Mouse (Mus musculus) lung, embryonic 15.5 days (tissue): Measurements from ENCODE around the gene Psmc5. TPM values are rescaled to one million over a fixed set of nuclear protein-coding genes. Genes with fewer than 3 reads are reported as not detected.
"Not testable (repeated sequence)": the region's sequence is repeated elsewhere in the genome, so short reads cannot be mapped to it uniquely, and the experiment has no call there.

Source experiments
- ATAC-seq: fragments of 200-750 bp; cut with Nextera tagmentation; 2 replicates; pipeline ENCODE4 v1.8.0; 2017; ENCODE audit warnings: moderate number of reproducible peaks, borderline replicate concordance; ENCODE audit not compliant: low FRiP score, low TSS enrichment; ENCODE audit errors: extremely low read depth
- H3K27ac ChIP-seq: fragments of 300-500 bp; sonication (generic); 2 replicates; pipeline ENCODE4 v1.5.1; 2015; ENCODE audit warnings: moderate library complexity, mild to moderate bottlenecking, inconsistent platforms
- H3K27me3 ChIP-seq: fragments of 300-500 bp; sonication (generic); 2 replicates; pipeline ENCODE4 v1.6.1; 2015; ENCODE audit warnings: inconsistent platforms
- H3K36me3 ChIP-seq: fragments of 300-500 bp; sonication (generic); 2 replicates; pipeline ENCODE4 v1.6.1; 2015; ENCODE audit warnings: inconsistent platforms
- H3K4me1 ChIP-seq: fragments of 300-500 bp; sonication (generic); 2 replicates; pipeline ENCODE4 v1.6.1; 2015; ENCODE audit warnings: inconsistent platforms
- H3K4me2 ChIP-seq: fragments of 300-500 bp; sonication (generic); 2 replicates; pipeline ENCODE4 v1.6.1; 2015; ENCODE audit warnings: inconsistent platforms, mild to moderate bottlenecking, moderate library complexity
- H3K4me3 ChIP-seq: fragments of 300-500 bp; sonication (generic); 2 replicates; pipeline ENCODE4 v1.5.1; 2015; ENCODE audit warnings: mild to moderate bottlenecking, inconsistent platforms
- H3K9ac ChIP-seq: fragments of 300-500 bp; sonication (generic); 2 replicates; pipeline ENCODE4 v1.6.1; 2015; ENCODE audit warnings: inconsistent platforms
- H3K9me3 ChIP-seq: fragments of 300-500 bp; sonication (generic); 2 replicates; pipeline ENCODE4 v1.6.1; 2016; ENCODE audit warnings: inconsistent platforms
- WGBS: fragments of 180-500 bp; shearing (Covaris S2); methylation state at CpG from one replicate; pipeline ENCODE4 v1.1.7; 2015; 5-methylcytosine and 5-hydroxymethylcytosine counted together
- polyA plus RNA-seq: library from polyadenylated mRNA; unstranded; fragments of >200 nt; fragmentation: Nextera tagmentation; extraction: Ambion mirVana; gene quantifications from 2 replicates; pipeline ENCODE4 v1.2.1, GENCODE M21; 2015

Gene Psmc5
- polyA plus RNA-seq, result 271 and 275 TPM in 2 replicates

DNA sequence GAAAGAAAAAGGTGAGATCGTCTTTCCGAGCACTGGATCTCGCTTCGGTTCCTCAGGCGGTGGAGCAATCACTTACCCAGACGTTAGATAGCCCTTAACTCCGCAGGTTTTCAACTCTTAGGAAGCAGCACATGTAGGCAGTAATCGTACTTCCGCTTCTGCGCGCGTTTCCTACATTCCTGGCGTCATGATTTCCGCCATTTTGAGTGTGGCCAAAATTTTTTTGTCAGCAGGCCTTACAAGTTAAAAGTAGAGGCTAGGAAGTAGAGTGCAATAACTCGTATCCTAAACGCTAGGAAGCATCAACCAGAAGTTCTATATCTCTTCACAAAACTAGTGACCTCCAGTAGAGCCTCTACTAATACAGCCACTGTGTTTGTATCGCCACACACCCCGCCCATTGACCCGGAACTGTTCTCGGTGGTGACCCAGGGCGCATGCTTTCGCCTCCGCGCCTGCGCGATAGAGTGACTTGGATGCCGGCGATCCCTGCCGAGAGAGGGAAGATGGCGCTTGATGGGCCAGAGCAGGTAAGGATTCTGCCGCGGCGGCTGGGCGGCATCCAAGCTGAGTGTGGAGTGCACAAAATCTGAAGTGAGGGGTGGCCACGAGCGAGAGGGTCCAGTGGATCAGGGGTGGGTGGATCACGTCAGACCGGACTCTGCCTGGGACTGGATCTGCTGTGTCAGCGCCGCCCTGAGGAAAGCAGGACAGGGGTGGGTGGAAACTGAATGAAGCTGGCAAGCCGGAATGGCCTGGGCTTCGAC is at the start of gene Psmc5, which contains the start of gene Ftsj3:
Gene Psmc5 (plus strand): TSS at position 470 of the 767 bp plus-strand sequence.
Gene Ftsj3 (minus strand): TSS at position 395 of the 767 bp plus-strand sequence.
- H3K4me3 ChIP-seq, result peak within 1 kb of the TSS; percentile 69
- peak within 1 kb of the TSS; percentile 70 for H3K4me2 ChIP-seq
- H3K9me3 ChIP-seq, result no peaks in the 10 kb centered on the region
- H3K4me1 ChIP-seq, result peaks cover 20% of the 10 kb centered on the region
- H3K36me3 ChIP-seq, result peaks cover 50% of the 10 kb centered on the region
- WGBS, result 1% methylated on average over 42 of the region's 42 CpGs
- peak within 1 kb of the TSS; percentile 82 for H3K9ac ChIP-seq
- no peaks in the 10 kb centered on the region for H3K27me3 ChIP-seq
- peak within 1 kb of the TSS; percentile 71 for H3K27ac ChIP-seq
- ATAC-seq, result peak; percentile 92

DNA sequence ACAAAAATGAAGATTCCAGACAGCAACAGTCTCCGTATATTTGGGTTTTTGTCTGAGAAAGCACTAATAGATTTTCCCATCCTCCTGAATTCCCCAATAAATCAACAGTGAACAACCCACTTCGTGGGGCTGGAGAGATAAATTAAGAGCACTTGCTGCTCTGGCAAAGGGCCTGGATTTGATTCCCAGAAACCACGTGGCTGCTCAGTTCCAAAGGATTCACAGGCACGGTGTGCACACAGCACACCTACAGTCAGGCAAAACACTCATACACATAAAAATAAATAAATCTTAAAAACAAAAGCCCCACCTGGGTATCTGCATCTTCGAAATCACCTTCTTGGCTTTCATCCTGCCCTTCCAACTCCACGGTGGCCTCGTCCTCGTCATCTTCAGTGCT is 43.2 kb upstream of the Psmc5 start:
- WGBS, result 86% methylated on average over 8 of the region's 8 CpGs
- H3K27me3 ChIP-seq, result no peaks in the 10 kb centered on the region
- H3K4me3 ChIP-seq, result no peak overlapping the region
- no peaks in the 10 kb centered on the region for H3K9me3 ChIP-seq
- H3K27ac ChIP-seq, result no peak overlapping the region
- no peak overlapping the region for H3K9ac ChIP-seq
- peaks cover 51% of the 10 kb centered on the region for H3K36me3 ChIP-seq
- H3K4me1 ChIP-seq, result peaks cover 16% of the 10 kb centered on the region
- H3K4me2 ChIP-seq, result no peak overlapping the region
- no peak for ATAC-seq

- 88% methylated on average over 5 of the region's 5 CpGs for WGBS
- Histone ChIP-seq H3K27me3 (no peaks in the 10 kb centered on the region), H3K9ac (peak overlapping the region; percentile 87)
Measured at GRCm38 (mm10) chr11:106214856-106215255, 41.1 kb upstream of the Psmc5 start.

DNA sequence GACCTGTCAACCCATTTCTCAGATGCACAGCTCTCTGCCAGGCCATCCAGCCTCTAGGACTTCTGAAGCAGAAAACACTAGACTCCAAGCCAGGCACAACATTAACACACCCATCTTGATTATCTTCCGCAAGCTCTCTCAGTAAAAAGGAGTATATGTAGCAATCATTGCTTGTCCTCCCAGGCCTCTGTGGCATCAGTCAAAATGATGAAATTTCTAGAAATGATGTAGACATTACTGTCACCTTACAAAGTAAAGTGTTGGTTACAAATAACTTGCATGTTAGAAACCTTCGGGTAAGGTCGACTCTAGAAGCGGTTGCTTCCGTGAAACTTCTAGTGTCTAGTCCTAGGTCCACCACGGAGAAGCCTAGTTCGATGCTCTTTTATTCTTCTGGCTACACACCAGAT is 40.5 kb upstream of the Psmc5 start:
- Histone ChIP-seq H3K27me3 (no peaks in the 10 kb centered on the region), H3K4me3 (peak overlapping the region; percentile 99), H3K9me3 (no peaks in the 10 kb centered on the region), H3K4me1 (peaks cover 25% of the 10 kb centered on the region), H3K27ac (peak overlapping the region; percentile 99; the same call in 1 of the 2 replicates), H3K36me3 (peaks cover 27% of the 10 kb centered on the region), H3K9ac (peak overlapping the region; percentile 87), H3K4me2 (peak overlapping the region; percentile 62)
- ATAC-seq, result no peak
- 21% methylated on average over 7 of the region's 7 CpGs for WGBS

More at GRCm38 (mm10) chr11:106214856-106215255, 41.1 kb upstream of the Psmc5 start:
- no peaks in the 10 kb centered on the region for H3K9me3 ChIP-seq
- H3K4me1 ChIP-seq, result peaks cover 25% of the 10 kb centered on the region
- H3K27ac ChIP-seq, result no peak overlapping the region
- no peak for ATAC-seq
- H3K4me2 ChIP-seq, result peak overlapping the region; percentile 62
- peak overlapping the region; percentile 99; the same call in 1 of the 2 replicates for H3K4me3 ChIP-seq
- H3K36me3 ChIP-seq, result peaks cover 32% of the 10 kb centered on the region

- Histone ChIP-seq H3K4me1 (peaks cover 25% of the 10 kb centered on the region), H3K9me3 (no peaks in the 10 kb centered on the region), H3K27me3 (no peaks in the 10 kb centered on the region), H3K36me3 (peaks cover 22% of the 10 kb centered on the region), H3K4me2 (peak within 1 kb of the TSS; percentile 62), H3K4me3 (peak within 1 kb of the TSS; percentile 99), H3K9ac (peak within 1 kb of the TSS; percentile 99), H3K27ac (peak within 1 kb of the TSS; percentile 99)
- WGBS, result under 1% methylated on average over 46 of the region's 46 CpGs
- ATAC-seq, result peak; percentile 98
Measured at GRCm38 (mm10) chr11:106215927-106216729, 39.8 kb upstream of the Psmc5 start, which contains the start of gene Ccdc47. Ccdc47 (minus strand) TSS chr11:106216344.

DNA sequence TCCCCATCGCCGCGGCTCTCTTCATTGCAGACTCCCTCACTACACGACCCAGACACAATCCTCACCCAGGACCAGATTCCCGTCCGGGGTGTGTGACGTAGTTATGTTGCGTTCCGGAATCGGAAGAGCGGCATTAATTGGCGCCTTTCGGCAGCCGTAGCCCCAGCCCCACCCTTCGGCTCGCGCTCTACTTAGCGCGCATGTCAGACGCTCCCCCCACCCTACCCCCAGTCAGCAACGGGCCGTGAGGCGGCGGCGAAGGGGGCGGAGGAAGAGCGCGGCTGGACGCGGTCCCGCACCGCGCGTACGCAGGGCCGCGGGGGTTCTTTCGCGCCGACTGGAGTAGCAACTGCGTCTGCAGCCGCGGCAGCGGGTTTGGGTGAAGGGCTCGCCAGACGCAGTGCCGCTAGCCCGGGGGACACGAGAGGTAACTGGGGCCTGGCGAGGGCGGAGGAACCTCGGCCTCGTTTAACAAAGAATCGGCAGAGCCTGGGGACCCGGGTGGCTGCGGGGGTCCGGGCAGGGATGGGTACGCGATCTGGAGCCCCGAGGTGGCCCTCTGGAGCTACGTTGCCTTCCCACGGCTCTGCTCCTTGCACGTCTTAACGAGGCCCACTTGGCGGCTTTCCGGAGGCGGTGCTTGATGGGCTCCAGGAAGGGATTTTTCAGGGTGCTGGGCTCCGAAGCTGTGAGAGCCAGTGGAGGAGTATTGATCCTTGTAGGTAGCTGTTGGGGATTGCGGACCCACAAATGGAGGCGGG is 39.0 kb upstream of the Psmc5 start, which contains the start of gene Ddx42:
Gene Ddx42 (plus strand): TSS at position 197 of the 761 bp plus-strand sequence.
- H3K4me2 ChIP-seq, result peak within 1 kb of the TSS; percentile 62
- H3K9ac ChIP-seq, result peak within 1 kb of the TSS; percentile 99
- peaks cover 25% of the 10 kb centered on the region for H3K4me1 ChIP-seq
- ATAC-seq, result peak; percentile 95
- WGBS, result under 1% methylated on average over 70 of the region's 70 CpGs
- peak within 1 kb of the TSS; percentile 99 for H3K27ac ChIP-seq
- peaks cover 14% of the 10 kb centered on the region for H3K36me3 ChIP-seq
- H3K27me3 ChIP-seq, result no peaks in the 10 kb centered on the region
- H3K4me3 ChIP-seq, result peak within 1 kb of the TSS; percentile 99
- H3K9me3 ChIP-seq, result no peaks in the 10 kb centered on the region

DNA sequence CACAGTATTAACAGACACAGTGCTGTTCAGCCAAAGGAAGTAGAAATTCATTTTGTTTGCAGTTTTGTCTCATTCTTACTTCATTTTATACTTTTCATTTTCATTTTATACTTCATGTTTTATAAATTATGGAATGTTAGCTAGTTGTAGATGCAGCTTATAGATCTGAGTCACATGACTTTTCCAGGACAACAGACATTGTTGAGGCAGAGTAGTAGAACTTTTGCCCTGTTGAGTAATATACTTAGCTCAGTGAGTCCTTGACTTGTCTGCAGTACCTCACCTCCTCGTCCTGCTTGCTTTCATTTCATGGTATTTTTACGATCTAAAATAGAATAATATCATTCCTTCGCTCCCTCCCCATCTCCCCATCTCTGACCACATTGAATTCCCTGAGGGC is 35.4 kb upstream of the Psmc5 start:
- Histone ChIP-seq H3K4me3 (no peak overlapping the region), H3K9ac (no peak overlapping the region), H3K4me2 (no peak overlapping the region), H3K36me3 (peaks cover 17% of the 10 kb centered on the region), H3K27me3 (no peaks in the 10 kb centered on the region), H3K27ac (no peak overlapping the region), H3K9me3 (no peaks in the 10 kb centered on the region), H3K4me1 (peaks cover 11% of the 10 kb centered on the region)
- no peak for ATAC-seq
- WGBS, result 88% methylated on average over 3 of the region's 3 CpGs

- H3K27me3 ChIP-seq, H3K4me3 ChIP-seq, H3K4me2 ChIP-seq, H3K27ac ChIP-seq, H3K9ac ChIP-seq, H3K4me1 ChIP-seq, H3K9me3 ChIP-seq, ATAC-seq: not testable (repeated sequence)
- WGBS, result 77% methylated on average over 8 of the region's 8 CpGs
- peaks cover 74% of the 10 kb centered on the region for H3K36me3 ChIP-seq
Measured at GRCm38 (mm10) chr11:106233978-106234377, 22.0 kb upstream of the Psmc5 start.

GRCm38 (mm10) chr11:106246834-106247233 is 9.1 kb upstream of the Psmc5 start:
- H3K36me3 ChIP-seq, result peaks cover 98% of the 10 kb centered on the region
- 95% methylated on average over 1 of the region's 1 CpGs for WGBS
- no peak overlapping the region for H3K4me3 ChIP-seq
- ATAC-seq, result no peak
- no peak overlapping the region for H3K9ac ChIP-seq
- no peak overlapping the region for H3K27ac ChIP-seq
- H3K9me3 ChIP-seq, result no peaks in the 10 kb centered on the region; the same call in 1 of the 2 replicates
- no peaks in the 10 kb centered on the region for H3K27me3 ChIP-seq
- H3K4me1 ChIP-seq, result no peaks in the 10 kb centered on the region
- no peak overlapping the region for H3K4me2 ChIP-seq

GRCm38 (mm10) chr11:106249326-106249725 is 6.6 kb upstream of the Psmc5 start:
- no peak overlapping the region for H3K4me3 ChIP-seq
- ATAC-seq, result no peak
- H3K9ac ChIP-seq, result no peak overlapping the region
- H3K27me3 ChIP-seq, result no peaks in the 10 kb centered on the region
- H3K36me3 ChIP-seq, result peaks cover 96% of the 10 kb centered on the region
- WGBS, result 76% methylated on average over 7 of the region's 7 CpGs
- no peak overlapping the region for H3K27ac ChIP-seq
- H3K4me1 ChIP-seq, result no peaks in the 10 kb centered on the region
- H3K4me2 ChIP-seq, result no peak overlapping the region
- no peaks in the 10 kb centered on the region; the same call in 1 of the 2 replicates for H3K9me3 ChIP-seq

DNA sequence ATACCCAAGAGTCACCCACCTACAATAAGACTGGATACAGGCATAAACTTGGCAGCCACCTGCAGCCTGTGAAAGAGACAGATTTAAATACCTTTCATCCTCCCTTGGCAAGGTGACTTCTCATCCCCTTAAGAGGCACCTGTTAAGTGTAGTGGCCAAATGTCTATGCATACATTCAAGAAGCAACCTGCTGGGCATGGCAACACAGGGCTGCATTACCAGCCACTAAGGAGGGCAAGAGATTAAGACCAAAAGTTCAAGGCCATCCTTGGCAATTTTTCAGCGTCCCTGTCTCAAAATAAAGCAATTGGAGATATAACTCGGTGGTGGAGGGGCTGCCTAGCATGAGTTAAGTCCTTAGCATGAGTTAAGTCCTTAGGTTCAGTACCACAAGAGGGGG is 1.2 kb upstream of the Psmc5 start:
- ATAC-seq, result no peak
- Histone ChIP-seq H3K4me1 (peaks cover 20% of the 10 kb centered on the region), H3K27me3 (no peaks in the 10 kb centered on the region), H3K9me3 (no peaks in the 10 kb centered on the region), H3K27ac (no peak overlapping the region), H3K36me3 (peaks cover 57% of the 10 kb centered on the region), H3K9ac (peak overlapping the region; percentile 54), H3K4me2 (peak overlapping the region; percentile 70), H3K4me3 (peak overlapping the region; percentile 69)
- WGBS, result 13% methylated on average over 2 of the region's 2 CpGs
